25 mouse cellular contexts compared by ENCODE assay signal in the genomic region with DNA sequence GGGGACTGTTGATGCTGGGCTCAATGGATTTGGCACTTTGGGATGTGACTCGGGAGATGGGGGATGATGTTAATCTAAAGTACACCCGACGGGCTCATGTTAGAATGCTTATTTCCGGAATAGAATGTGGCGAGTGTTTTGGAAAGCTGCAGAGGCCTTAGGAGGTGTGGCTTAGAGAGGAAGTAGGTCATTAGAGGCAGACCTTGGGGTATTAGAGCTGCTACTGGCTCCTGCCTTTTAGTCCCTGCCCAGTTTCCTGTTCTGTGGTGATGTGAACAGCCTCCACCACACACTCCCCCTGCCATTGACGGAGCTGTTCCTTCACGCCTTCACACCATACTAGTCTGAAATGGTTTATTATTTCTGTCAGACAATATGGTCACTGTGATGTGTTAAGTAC.
DNase-seq lines count a peak whose midpoint lies in the region; ATAC-seq and TF ChIP-seq lines count a peak whose summit lies in the region.
"Had no signal": no experiment of that assay in that cellular context is flagged by ENCODE, and none has a peak within 500 bp of the region (broad histone marks: within the 10 kb centered on the region; RNA-seq: fewer than 3 reads in every experiment).

No protein-coding gene starts in this region.

- ATAC-seq in intestine, embryonic 15.5 days: no peak
- ATAC-seq: CD4-positive, CD25-positive, alpha-beta regulatory T cell, adult 4 months; forebrain, embryonic 14.5 days; hindbrain, embryonic 16.5 days; intestine, embryonic 16.5 days had no signal

- no peak for TF ChIP-seq POLR2A in lung, adult 2 months (IDR thresholded peaks at IDR 0.05; ENCODE audit: borderline replicate concordance, extremely low read depth, low read depth, low read length)

- DNase-seq in 416B (ENCODE audit: low read depth) (peak; percentile 36), ES-CJ7 (ENCODE audit: low read depth, low spot score) (peak; percentile 85), ZHBTc4 (ENCODE audit: low read depth, low spot score) (peak; percentile 92)
- no peak for DNase-seq in kidney, postnatal 14 days
- DNase-seq in lung, adult 2 months: no peak
- DNase-seq: adrenal gland, postnatal 10 days; adrenal gland, postnatal 36 days; cerebellum, adult 2 months; cerebellum, adult 9-11 months; cerebellum, postnatal 25 days; gastrocnemius, postnatal 10 days; gastrocnemius, postnatal 36 days; heart, adult 11 months; heart, postnatal 36 days; kidney, adult 18-20 months had no signal

- H3K9ac ChIP-seq in intestine, embryonic 15.5 days: no peak overlapping the region
- H3K9ac ChIP-seq: embryonic facial prominence, embryonic 12.5 days; embryonic facial prominence, embryonic 15.5 days; hindbrain, embryonic 13.5 days had no signal

- H3K27ac ChIP-seq in intestine, embryonic 15.5 days: no peak overlapping the region
- H3K27ac ChIP-seq: embryonic facial prominence, embryonic 12.5 days; embryonic facial prominence, embryonic 15.5 days; hindbrain, embryonic 10.5 days; hindbrain, embryonic 13.5 days had no signal

- no peaks in the 10 kb centered on the region for H3K36me3 ChIP-seq in intestine, embryonic 15.5 days
- H3K36me3 ChIP-seq: embryonic facial prominence, embryonic 12.5 days; embryonic facial prominence, embryonic 15.5 days; hindbrain, embryonic 10.5 days; hindbrain, embryonic 13.5 days had no signal

- H3K4me2 ChIP-seq in intestine, embryonic 15.5 days (replicated peaks): no peak overlapping the region
- H3K4me2 ChIP-seq: embryonic facial prominence, embryonic 12.5 days; embryonic facial prominence, embryonic 15.5 days; heart, embryonic 11.5 days; hindbrain, embryonic 13.5 days had no signal

- H3K9me3 ChIP-seq in intestine, embryonic 15.5 days: no peaks in the 10 kb centered on the region
- H3K9me3 ChIP-seq: embryonic facial prominence, embryonic 12.5 days; embryonic facial prominence, embryonic 15.5 days; hindbrain, embryonic 10.5 days; hindbrain, embryonic 13.5 days had no signal

- H3K4me3 ChIP-seq in intestine, embryonic 15.5 days (replicated peaks): no peak overlapping the region
- no peak overlapping the region for H3K4me3 ChIP-seq in lung, adult 2 months (replicated peaks; ENCODE audit: extremely low read depth, low read depth, low read length)
- H3K4me3 ChIP-seq: embryonic facial prominence, embryonic 12.5 days; embryonic facial prominence, embryonic 15.5 days; hindbrain, embryonic 10.5 days; hindbrain, embryonic 13.5 days had no signal

- H3K4me1 ChIP-seq in intestine, embryonic 15.5 days (replicated peaks): no peaks in the 10 kb centered on the region
- H3K4me1 ChIP-seq in lung, adult 2 months (ENCODE audit: control insufficient read depth, insufficient read depth, low read length): no peaks in the 10 kb centered on the region
- H3K4me1 ChIP-seq: embryonic facial prominence, embryonic 12.5 days; embryonic facial prominence, embryonic 15.5 days; hindbrain, embryonic 10.5 days; hindbrain, embryonic 13.5 days had no signal

- 81% methylated on average over 7 of the region's 7 CpGs for WGBS in intestine, embryonic 15.5 days
- WGBS in lung, adult 2 months: 71% methylated on average over 7 of the region's 7 CpGs

- H3K27me3 ChIP-seq in intestine, embryonic 15.5 days (replicated peaks): no peaks in the 10 kb centered on the region
- H3K27me3 ChIP-seq: embryonic facial prominence, embryonic 12.5 days; embryonic facial prominence, embryonic 15.5 days; hindbrain, embryonic 13.5 days had no signal

- no peak for TF ChIP-seq CTCF in lung, adult 2 months (IDR thresholded peaks at IDR 0.05; ENCODE audit: insufficient read depth, low read length)

Comparison
In these comparisons a context has a peak if more than half of its experiments do, and no peak if none do; other contexts are left out.
1. DNase-seq: peak in 416B (single experiment), ES-CJ7 (single experiment) and ZHBTc4 (single experiment); none in kidney, postnatal 14 days (single experiment) and lung, adult 2 months (single experiment).